Mouse (Mus musculus) bone marrow macrophage, adult 2 months (primary cell): ENCODE results near the gene Cnnm3. TPM values are rescaled to one million over a fixed set of nuclear protein-coding genes. Genes with fewer than 3 reads are reported as not detected.
"Not testable (repeated sequence)": the region's sequence is repeated elsewhere in the genome, so short reads cannot be mapped to it uniquely, and the experiment has no call there.

ENCODE experiments used
- H3K27ac ChIP-seq: 2 replicates; pipeline ENCODE4 v1.5.1; 2012; ENCODE audit warnings: low read depth, low read length; ENCODE audit not compliant: insufficient read depth
- H3K4me1 ChIP-seq: 2 replicates; pipeline ENCODE4 v1.6.1; 2012; ENCODE audit warnings: low read length; ENCODE audit not compliant: control insufficient read depth, insufficient read depth
- H3K4me3 ChIP-seq: 2 replicates; pipeline ENCODE4 v1.5.1; 2012; ENCODE audit warnings: mild to moderate bottlenecking, low read length, moderate library complexity; ENCODE audit not compliant: insufficient read depth
- CTCF ChIP-seq: IDR thresholded peaks from 2 replicates; pipeline ENCODE4 v1.5.1; 2012; ENCODE audit warnings: low read depth, mild to moderate bottlenecking, low read length, moderate library complexity
- POLR2A ChIP-seq: IDR thresholded peaks from 2 replicates; pipeline ENCODE4 v1.6.1; 2012; ENCODE audit warnings: mild to moderate bottlenecking, low read depth, low read length, borderline replicate concordance
- polyA plus RNA-seq: library from polyadenylated mRNA; stranded (reverse); fragments of >200 nt; gene quantifications from 2 replicates; pipeline ENCODE4 v1.2.4, GENCODE M21; 2012; ENCODE audit not compliant: missing spikeins, insufficient read depth, insufficient read length

Gene Cnnm3
- polyA plus RNA-seq, 1 experiment = 22.9 TPM

GRCm38 (mm10) chr1:36533546-36533945 is 21.9 kb downstream of the Cnnm3 start:
- TF ChIP-seq POLR2A = no peak
- TF ChIP-seq CTCF = no peak
- H3K4me3 ChIP-seq = no peak overlapping the region
- H3K4me1 ChIP-seq = no peaks in the 10 kb centered on the region
- no peak overlapping the region for H3K27ac ChIP-seq

- Histone ChIP-seq H3K4me3 (no peak overlapping the region), H3K4me1 (no peaks in the 10 kb centered on the region), H3K27ac (no peak overlapping the region)
- no peak for TF ChIP-seq POLR2A
- no peak for TF ChIP-seq CTCF
Observed at GRCm38 (mm10) chr1:36534595-36535058, 23.0 kb downstream of the Cnnm3 start.

- TF ChIP-seq POLR2A (no peak), CTCF (no peak)
- no peak overlapping the region for H3K27ac ChIP-seq
- no peaks in the 10 kb centered on the region for H3K4me1 ChIP-seq
- H3K4me3 ChIP-seq = no peak overlapping the region
Observed at GRCm38 (mm10) chr1:36535477-36536396, 24.1 kb downstream of the Cnnm3 start.

- no peak overlapping the region for H3K4me3 ChIP-seq
- TF ChIP-seq CTCF (no peak), POLR2A (no peak)
- H3K27ac ChIP-seq = no peak overlapping the region
- no peaks in the 10 kb centered on the region for H3K4me1 ChIP-seq
Observed at GRCm38 (mm10) chr1:36536397-36536728, 24.7 kb downstream of the Cnnm3 start.

- not testable (repeated sequence) for H3K27ac ChIP-seq, H3K4me1 ChIP-seq, H3K4me3 ChIP-seq
Observed at GRCm38 (mm10) chr1:36536783-36537182, 25.1 kb downstream of the Cnnm3 start, which contains the start of gene Ankrd23. TSS of gene Ankrd23 (minus strand) at chr1:36536883.

- no peak overlapping the region for H3K4me3 ChIP-seq
- TF ChIP-seq CTCF (no peak), POLR2A (no peak)
- no peak overlapping the region for H3K27ac ChIP-seq
- H3K4me1 ChIP-seq = no peaks in the 10 kb centered on the region
Observed at GRCm38 (mm10) chr1:36538727-36539126, 27.1 kb downstream of the Cnnm3 start.

GRCm38 (mm10) chr1:36539186-36539585 is 27.5 kb downstream of the Cnnm3 start, which contains the start of gene Gm42417:
TSS of gene Gm42417 (minus strand) at chr1:36539429.
- Histone ChIP-seq H3K4me3 (no peak within 1 kb of the TSS), H3K27ac (no peak within 1 kb of the TSS), H3K4me1 (no peaks in the 10 kb centered on the region)
- TF ChIP-seq POLR2A = no peak

GRCm38 (mm10) chr1:36540132-36540531 is 28.5 kb downstream of the Cnnm3 start:
- no peaks in the 10 kb centered on the region for H3K4me1 ChIP-seq
- H3K4me3 ChIP-seq = no peak overlapping the region
- TF ChIP-seq CTCF (no peak), POLR2A (no peak)
- H3K27ac ChIP-seq = no peak overlapping the region

- TF ChIP-seq CTCF (no peak), POLR2A (no peak)
- Histone ChIP-seq H3K27ac (no peak overlapping the region), H3K4me3 (no peak overlapping the region), H3K4me1 (peaks cover 2% of the 10 kb centered on the region; the same call in 1 of the 2 replicates)
Observed at GRCm38 (mm10) chr1:36540807-36541206, 29.1 kb downstream of the Cnnm3 start.

GRCm38 (mm10) chr1:36541844-36542243 is 30.2 kb downstream of the Cnnm3 start:
- no peak overlapping the region for H3K27ac ChIP-seq

GRCm38 (mm10) chr1:36542925-36543324 is 31.3 kb downstream of the Cnnm3 start:
- Histone ChIP-seq H3K4me1 (peaks cover 3% of the 10 kb centered on the region; the same call in 1 of the 2 replicates), H3K27ac (no peak overlapping the region)
- TF ChIP-seq POLR2A = no peak
- no peak for TF ChIP-seq CTCF

More at GRCm38 (mm10) chr1:36541844-36542243, 30.2 kb downstream of the Cnnm3 start:
- TF ChIP-seq CTCF (no peak), POLR2A (no peak)
- H3K4me3 ChIP-seq = no peak overlapping the region
- peaks cover 3% of the 10 kb centered on the region; the same call in 1 of the 2 replicates for H3K4me1 ChIP-seq

More at GRCm38 (mm10) chr1:36542925-36543324, 31.3 kb downstream of the Cnnm3 start:
- no peak overlapping the region for H3K4me3 ChIP-seq
